ENCODE assay signal across 19 mouse cellular contexts in the genomic region with DNA sequence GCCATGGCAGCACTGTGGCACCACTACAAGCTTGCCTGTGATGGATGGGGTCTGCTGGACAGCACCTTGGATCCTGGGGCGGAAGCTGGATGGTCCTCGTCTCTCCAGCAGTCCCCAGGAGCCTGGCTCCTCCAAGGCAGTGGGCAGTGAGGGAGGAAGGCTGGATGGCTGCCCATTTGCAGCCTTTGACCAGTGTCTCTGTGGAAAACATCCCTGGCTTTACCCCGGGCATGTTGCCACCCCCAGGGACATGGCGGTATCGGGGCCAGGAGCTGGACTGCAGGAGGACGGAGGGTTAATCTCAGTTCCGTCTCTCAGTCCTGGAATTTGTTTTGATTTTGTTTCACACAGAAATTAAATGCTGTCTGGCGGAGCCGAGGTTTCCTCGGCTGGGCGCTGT. TPM values are rescaled to one million over a fixed set of nuclear protein-coding genes. Genes with fewer than 3 reads are reported as not detected.
DNase-seq lines count a peak whose midpoint lies in the region; ATAC-seq and TF ChIP-seq lines count a peak whose summit lies in the region.
"Had no signal": no experiment of that assay in that cellular context is flagged by ENCODE, and none has a peak within 500 bp of the region (broad histone marks: within the 10 kb centered on the region; RNA-seq: fewer than 3 reads in every experiment).

No protein-coding gene starts in this region.

- peak; percentile 89 for DNase-seq in heart, adult 11 months
- no peak for DNase-seq in heart, postnatal 4 days
- DNase-seq in limb, embryonic 10.5 days (ENCODE audit: low spot score) = no peak
- DNase-seq in Patski (ENCODE audit: low read depth, low spot score) = no peak
- peak; percentile 52 for DNase-seq in hindbrain, postnatal 0 days (ENCODE audit: low spot score)
- DNase-seq in right cerebral cortex, adult 18-20 months = no peak
- no peak for DNase-seq in heart, postnatal 14 days
- DNase-seq: heart, adult 2 months; heart, postnatal 10 days; kidney, adult 9 months; layer of hippocampus, postnatal 36 days; thymus, postnatal 25 days had no signal

- no peak overlapping the region; the same call in 1 of the 2 replicates for H3K27ac ChIP-seq in limb, embryonic 13.5 days
- H3K27ac ChIP-seq in limb, embryonic 10.5 days = no peak overlapping the region
- no peak overlapping the region for H3K27ac ChIP-seq in hindbrain, postnatal 0 days
- H3K27ac ChIP-seq: heart, adult 2 months; liver, embryonic 12.5 days; midbrain, embryonic 15.5 days had no signal

- H3K9ac ChIP-seq in limb, embryonic 13.5 days = 0 out of 2 replicates have a peak overlapping the region, but pooled peaks have one; percentile 39
- no peak overlapping the region for H3K9ac ChIP-seq in hindbrain, postnatal 0 days (replicated peaks; ENCODE audit: low read length)
- H3K9ac ChIP-seq: liver, embryonic 12.5 days; midbrain, embryonic 15.5 days had no signal

- no peak for ATAC-seq in limb, embryonic 13.5 days (ENCODE audit: low FRiP score, low read depth)
- ATAC-seq in Patski = peak; percentile 18
- no peak for ATAC-seq in hindbrain, postnatal 0 days
- ATAC-seq: CD4-positive, CD25-positive, alpha-beta regulatory T cell, adult 4 months; liver, embryonic 12.5 days; lung, postnatal 0 days; midbrain, embryonic 15.5 days had no signal

- no peaks in the 10 kb centered on the region for H3K36me3 ChIP-seq in limb, embryonic 13.5 days
- no peaks in the 10 kb centered on the region for H3K36me3 ChIP-seq in limb, embryonic 10.5 days
- no peaks in the 10 kb centered on the region for H3K36me3 ChIP-seq in hindbrain, postnatal 0 days (ENCODE audit: insufficient read depth, low read length)
- H3K36me3 ChIP-seq: liver, embryonic 12.5 days; midbrain, embryonic 15.5 days had no signal

- no peak for TF ChIP-seq CTCF in Patski (IDR thresholded peaks at IDR 0.05)
- TF ChIP-seq CTCF in hindbrain, postnatal 0 days (IDR thresholded peaks at IDR 0.05; ENCODE audit: low read depth) = no peak

- POLR2A ChIA-PET in Patski (lab: Charles Lee) = interaction anchor here (0.6 to 1.8 kb wide), 2 partner anchors 12 to 149 kb away, joined by 3 to 5 read pairs; no protein-coding TSS in a partner anchor

- in situ Hi-C loops in Patski (cut with MboI; ENCODE audit: low pct_unique_long_range_greater_than_20kb) = no loop called here

- peaks cover 65% of the 10 kb centered on the region for H3K27me3 ChIP-seq in limb, embryonic 13.5 days
- H3K27me3 ChIP-seq in limb, embryonic 10.5 days (ENCODE audit: low read depth, poor library complexity, severe bottlenecking) = peaks cover 91% of the 10 kb centered on the region
- H3K27me3 ChIP-seq in Patski = no peaks in the 10 kb centered on the region
- no peaks in the 10 kb centered on the region for H3K27me3 ChIP-seq in hindbrain, postnatal 0 days (ENCODE audit: insufficient read depth, low read length)

- intact Hi-C loops in heart, postnatal 14 days (cut with DNase I) = no loop called here

- H3K4me2 ChIP-seq in limb, embryonic 13.5 days (replicated peaks) = 0 out of 2 replicates have a peak overlapping the region, but pooled peaks have one; percentile 4
- 0 out of 2 replicates have a peak overlapping the region, but pooled peaks have one; percentile 3 for H3K4me2 ChIP-seq in hindbrain, postnatal 0 days (ENCODE audit: low read depth, low read length)
- H3K4me2 ChIP-seq: liver, embryonic 12.5 days; midbrain, embryonic 15.5 days had no signal

- H3K4me1 ChIP-seq in limb, embryonic 13.5 days = peaks cover 73% of the 10 kb centered on the region
- peaks cover 47% of the 10 kb centered on the region for H3K4me1 ChIP-seq in limb, embryonic 10.5 days
- H3K4me1 ChIP-seq in hindbrain, postnatal 0 days (ENCODE audit: insufficient read depth, low read length) = peaks cover 15% of the 10 kb centered on the region; the same call in 1 of the 2 replicates

- H3K9me3 ChIP-seq in limb, embryonic 13.5 days = no peaks in the 10 kb centered on the region
- H3K9me3 ChIP-seq in limb, embryonic 10.5 days (replicated peaks) = no peaks in the 10 kb centered on the region
- no peaks in the 10 kb centered on the region for H3K9me3 ChIP-seq in hindbrain, postnatal 0 days (ENCODE audit: low read length)
- H3K9me3 ChIP-seq: liver, embryonic 12.5 days; midbrain, embryonic 15.5 days had no signal

- WGBS in limb, embryonic 13.5 days = 52% methylated on average over 11 of the region's 11 CpGs
- WGBS in limb, embryonic 10.5 days = 78% methylated on average over 11 of the region's 11 CpGs
- 30% methylated on average over 11 of the region's 11 CpGs for WGBS in hindbrain, postnatal 0 days

- CTCF ChIA-PET in Patski (lab: Charles Lee) = interaction anchor here (0.8 to 1.8 kb wide), 5 partner anchors 11 to 105 kb away, joined by 3 to 5 read pairs (median 3); no protein-coding TSS in a partner anchor

- no peak overlapping the region for H3K4me3 ChIP-seq in limb, embryonic 13.5 days
- H3K4me3 ChIP-seq in limb, embryonic 10.5 days = no peak overlapping the region
- no peak overlapping the region for H3K4me3 ChIP-seq in hindbrain, postnatal 0 days (ENCODE audit: low read length)
- H3K4me3 ChIP-seq: heart, adult 2 months; liver, embryonic 12.5 days; midbrain, embryonic 15.5 days had no signal

RNA-seq across cellular contexts. Expression of gene Wnt9a, which starts 7.2 kb away (rescaled TPM):
- total RNA-seq in heart, postnatal 4 days (2021) = 1 to 10 TPM; 5.6 to 5.7 TPM
- 8.1 and 8.9 TPM in 2 replicates for polyA plus RNA-seq in limb, embryonic 13.5 days (2015; fragmentation: Nextera tagmentation; extraction: Ambion mirVana)
- polyA plus RNA-seq in limb, embryonic 10.5 days (2016; fragmentation: Nextera tagmentation; extraction: Ambion mirVana) = 1.2 and 1.8 TPM in 2 replicates
- 7.5 TPM for polyA plus RNA-seq in Patski (2021)
- total RNA-seq in hindbrain, postnatal 0 days (2014; rRNA removed) = 2.8 and 4.5 TPM in 2 replicates
- 2.1 and 2.3 TPM in 2 replicates for polyA plus RNA-seq in hindbrain, postnatal 0 days (2015; fragmentation: Nextera tagmentation; extraction: Ambion mirVana)
- total RNA-seq in heart, postnatal 14 days (2021) = 1 to 10 TPM; 4.9 to 5.6 TPM
- total RNA-seq: neutrophil, adult 5-6 weeks had no signal
- polyA plus RNA-seq: CD4-positive, CD25-positive, alpha-beta regulatory T cell, adult 4 months had no signal

RNA-seq across cellular contexts. Expression of gene Wnt3a, which starts 23.4 kb away (rescaled TPM):
- total RNA-seq in heart, postnatal 4 days (2021) = not detected
- polyA plus RNA-seq in limb, embryonic 13.5 days (2015; fragmentation: Nextera tagmentation; extraction: Ambion mirVana) = 2.6 and 3.1 TPM in 2 replicates
- polyA plus RNA-seq in limb, embryonic 10.5 days (2016; fragmentation: Nextera tagmentation; extraction: Ambion mirVana) = 0.14 and 0.53 TPM in 2 replicates
- polyA plus RNA-seq in Patski (2021) = not detected
- 0.61 and 0.68 TPM in 2 replicates for total RNA-seq in hindbrain, postnatal 0 days (2014; rRNA removed)
- 0.31 and 0.44 TPM in 2 replicates for polyA plus RNA-seq in hindbrain, postnatal 0 days (2015; fragmentation: Nextera tagmentation; extraction: Ambion mirVana)
- total RNA-seq in heart, postnatal 14 days (2021) = not detected
- total RNA-seq: adrenal gland, adult 18-20 months; heart, adult 2 months; heart, postnatal 10 days; layer of hippocampus, postnatal 36 days; neutrophil, adult 5-6 weeks had no signal
- polyA plus RNA-seq: CD4-positive, CD25-positive, alpha-beta regulatory T cell, adult 4 months; heart, adult 2 months; liver, embryonic 12.5 days had no signal

Comparison
In these comparisons a context has a peak if more than half of its experiments do, and no peak if none do; other contexts are left out.
1. DNase-seq: peak in heart, adult 11 months (single experiment) and hindbrain, postnatal 0 days (single experiment); none in heart, postnatal 4 days (single experiment), limb, embryonic 10.5 days (single experiment), Patski (single experiment), right cerebral cortex, adult 18-20 months (single experiment) and heart, postnatal 14 days (0 of 2).